Mouse (Mus musculus) ES-E14 (cell line): ENCODE measurements around the gene Ms4a4a. TPM values are rescaled to one million over a fixed set of nuclear protein-coding genes. Genes with fewer than 3 reads are reported as not detected.

Experiments used
- DNase-seq: peaks from one replicate; pipeline ENCODE4 v3.0.0-alpha.2; 2013; ENCODE audit warnings: low read depth, low spot score
- H3K27ac ChIP-seq: 2 replicates; pipeline ENCODE4 v1.5.1; 2012; ENCODE audit warnings: low read depth, mild to moderate bottlenecking, low read length, moderate library complexity, mixed read lengths; ENCODE audit not compliant: poor library complexity, insufficient read depth, severe bottlenecking
- H3K36me3 ChIP-seq: 2 replicates; pipeline ENCODE4 v1.6.1; 2012; ENCODE audit warnings: mild to moderate bottlenecking, low read length, moderate library complexity, mixed read lengths; ENCODE audit not compliant: control insufficient read depth, poor library complexity, insufficient read depth, severe bottlenecking
- H3K4me1 ChIP-seq, 2 experiments: fragments of 150-350 bp in 1 of 2; sonication (generic) in 1 of 2; 2 replicates each; pipeline ENCODE4 v1.6.1; 2012; ENCODE audit warnings: low read length in 2 of 2, mild to moderate bottlenecking in 1 of 2, mixed read lengths in 1 of 2; ENCODE audit not compliant: control insufficient read depth in 2 of 2, insufficient read depth in 2 of 2, poor library complexity in 1 of 2
- H3K4me3 ChIP-seq, 2 experiments: fragments of 150-350 bp in 1 of 2; sonication (generic) in 1 of 2; 2 replicates each; pipeline ENCODE4 v1.5.1; 2012; ENCODE audit warnings: low read length in 2 of 2, low read depth in 1 of 2, mild to moderate bottlenecking in 1 of 2, mixed read lengths in 1 of 2; ENCODE audit not compliant: insufficient read depth in 1 of 2, poor library complexity in 1 of 2, severe bottlenecking in 1 of 2
- H3K9ac ChIP-seq: 2 replicates; pipeline ENCODE4 v1.6.1; 2012; ENCODE audit warnings: low read depth, mild to moderate bottlenecking, low read length, mixed read lengths; ENCODE audit not compliant: poor library complexity, insufficient read depth, severe bottlenecking
- H3K9me3 ChIP-seq: fragments of 150-350 bp; sonication (generic); 2 replicates; pipeline ENCODE4 v1.6.1; 2012; ENCODE audit warnings: low read depth, mild to moderate bottlenecking, low read length; ENCODE audit not compliant: control insufficient read depth, insufficient read depth
- CHD2 ChIP-seq: IDR thresholded peaks from 2 replicates; pipeline ENCODE4 v1.6.1; 2014; ENCODE audit warnings: mild to moderate bottlenecking, low read depth, low read length, inconsistent platforms
- HCFC1 ChIP-seq: IDR thresholded peaks from 2 replicates; pipeline ENCODE4 v1.6.1; 2012; ENCODE audit warnings: low read length, inconsistent platforms, borderline replicate concordance; ENCODE audit not compliant: insufficient read depth
- MAFK ChIP-seq: IDR thresholded peaks from 2 replicates; pipeline ENCODE4 v1.6.1; 2014; ENCODE audit warnings: mild to moderate bottlenecking, low read depth, low read length, inconsistent platforms; ENCODE audit not compliant: insufficient read depth
- ZC3H11A ChIP-seq: IDR thresholded peaks from 2 replicates; pipeline ENCODE4 v1.6.1; 2012; ENCODE audit warnings: low read depth, mild to moderate bottlenecking, inconsistent platforms, low read length, borderline replicate concordance
- ZNF384 ChIP-seq: IDR thresholded peaks from 2 replicates; pipeline ENCODE4 v1.6.1; 2012; ENCODE audit warnings: low read depth, low read length, inconsistent platforms
- in situ Hi-C, 2 experiments: fragments of 600-800 bp; cut with MboI; formaldehyde crosslinking; loops; one replicate each; pipeline ENCODE4 v1.15.1; 2025; ENCODE audit warnings: low sequenced_read_pairs in 2 of 2, inconsistent platforms in 1 of 2; ENCODE audit not compliant: unreplicated experiment in 2 of 2
- total RNA-seq: library from RNA; depleted of rRNA; stranded (reverse); fragments of 300-350 nt; gene quantifications from 2 replicates; pipeline ENCODE4 v1.2.3, GENCODE M21; 2012; rRNA removed

Ms4a4a gene
- total RNA-seq: not detected in 2 replicates

GRCm38 (mm10) chr19:11375273-11375672 lies at the start of gene Ms4a4a:
Gene Ms4a4a (plus strand): TSS chr19:11375523.
- no peaks in the 10 kb centered on the region for H3K9me3 ChIP-seq
- DNase-seq: no peak
- no peaks in the 10 kb centered on the region for H3K4me1 ChIP-seq
- in situ Hi-C loops: no loop called here
- no peak for TF ChIP-seq ZC3H11A
- no peak for TF ChIP-seq HCFC1
- TF ChIP-seq ZNF384: no peak
- no peak for TF ChIP-seq CHD2
- no peak for TF ChIP-seq MAFK
- H3K27ac ChIP-seq: no peak within 1 kb of the TSS
- H3K36me3 ChIP-seq: no peaks in the 10 kb centered on the region
- H3K4me3 ChIP-seq: no peak within 1 kb of the TSS
- no peak within 1 kb of the TSS for H3K9ac ChIP-seq

- in situ Hi-C loops: no loop called here
- H3K4me1 ChIP-seq: no peaks in the 10 kb centered on the region
Measured at GRCm38 (mm10) chr19:11335932-11336331, 39.4 kb upstream of the Ms4a4a start, which contains the start of gene Ms4a7. Gene Ms4a7 (minus strand): TSS chr19:11336146.

DNA sequence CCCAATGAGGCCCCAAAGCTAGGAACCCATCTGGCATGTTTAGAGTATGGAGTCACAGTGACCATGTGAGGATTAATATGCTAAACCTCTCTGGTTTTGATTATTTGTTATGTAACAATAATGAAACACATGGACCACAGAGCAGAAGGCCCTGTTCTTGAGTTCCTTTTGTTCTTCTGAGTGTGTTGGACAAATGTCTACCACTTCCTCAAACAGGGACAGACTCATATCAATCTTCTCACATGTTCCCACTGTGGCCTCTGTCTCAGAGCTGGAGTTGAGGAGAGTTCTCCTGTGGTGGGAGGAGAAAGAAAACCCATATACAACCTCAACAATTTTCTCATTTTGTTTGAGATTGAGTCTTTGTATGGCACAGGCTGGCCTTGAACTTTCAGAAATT lies 32.2 kb upstream of the Ms4a4a start:
- Histone ChIP-seq H3K9me3 (no peaks in the 10 kb centered on the region), H3K36me3 (no peaks in the 10 kb centered on the region), H3K9ac (no peak overlapping the region), H3K4me3 (no peak overlapping the region), H3K27ac (no peak overlapping the region), H3K4me1 (no peaks in the 10 kb centered on the region)
- in situ Hi-C loops: loop anchor here in 1 of 2 experiments (10.0 kb wide), 1 partner anchor 158 kb away; no protein-coding TSS in a partner anchor
- TF ChIP-seq MAFK: no peak
- no peak for TF ChIP-seq ZNF384
- TF ChIP-seq HCFC1: no peak
- no peak for TF ChIP-seq CHD2
- no peak for TF ChIP-seq ZC3H11A
- DNase-seq: no peak

More at GRCm38 (mm10) chr19:11335932-11336331, 39.4 kb upstream of the Ms4a4a start, which contains the start of gene Ms4a7:
- no peak within 1 kb of the TSS for H3K27ac ChIP-seq
- H3K9ac ChIP-seq: no peak within 1 kb of the TSS
- no peaks in the 10 kb centered on the region for H3K9me3 ChIP-seq
- DNase-seq: no peak
- H3K4me3 ChIP-seq: no peak within 1 kb of the TSS
- TF ChIP-seq MAFK (no peak), HCFC1 (no peak), ZNF384 (no peak)
- no peaks in the 10 kb centered on the region for H3K36me3 ChIP-seq

DNA sequence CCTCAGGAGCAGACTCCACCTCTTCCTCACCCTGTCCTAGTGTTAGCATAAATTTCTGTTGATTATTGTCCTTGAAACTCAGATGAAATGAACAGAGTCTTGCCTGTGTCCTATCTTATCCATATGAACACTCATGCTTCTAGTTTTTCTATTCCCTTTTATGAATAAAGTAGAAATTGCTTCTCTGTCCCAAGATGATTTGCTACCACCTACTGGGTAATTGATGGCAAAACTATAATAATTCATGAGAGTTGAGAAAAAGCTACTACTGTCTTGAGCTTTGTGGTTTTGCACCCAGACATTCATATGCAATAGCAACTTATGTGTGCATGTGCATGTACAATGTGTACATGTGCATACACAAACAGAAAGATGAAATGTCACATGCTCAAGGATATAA lies 31.3 kb upstream of the Ms4a4a start:
- Histone ChIP-seq H3K4me3 (no peak overlapping the region), H3K4me1 (no peaks in the 10 kb centered on the region), H3K27ac (no peak overlapping the region), H3K36me3 (no peaks in the 10 kb centered on the region), H3K9ac (no peak overlapping the region), H3K9me3 (no peaks in the 10 kb centered on the region)
- DNase-seq: no peak
- in situ Hi-C loops: loop anchor here in 1 of 2 experiments (10.0 kb wide), 1 partner anchor 159 kb away; no protein-coding TSS in a partner anchor
- no peak for TF ChIP-seq HCFC1
- TF ChIP-seq CHD2: no peak
- TF ChIP-seq ZC3H11A: no peak
- TF ChIP-seq MAFK: no peak
- TF ChIP-seq ZNF384: no peak

DNA sequence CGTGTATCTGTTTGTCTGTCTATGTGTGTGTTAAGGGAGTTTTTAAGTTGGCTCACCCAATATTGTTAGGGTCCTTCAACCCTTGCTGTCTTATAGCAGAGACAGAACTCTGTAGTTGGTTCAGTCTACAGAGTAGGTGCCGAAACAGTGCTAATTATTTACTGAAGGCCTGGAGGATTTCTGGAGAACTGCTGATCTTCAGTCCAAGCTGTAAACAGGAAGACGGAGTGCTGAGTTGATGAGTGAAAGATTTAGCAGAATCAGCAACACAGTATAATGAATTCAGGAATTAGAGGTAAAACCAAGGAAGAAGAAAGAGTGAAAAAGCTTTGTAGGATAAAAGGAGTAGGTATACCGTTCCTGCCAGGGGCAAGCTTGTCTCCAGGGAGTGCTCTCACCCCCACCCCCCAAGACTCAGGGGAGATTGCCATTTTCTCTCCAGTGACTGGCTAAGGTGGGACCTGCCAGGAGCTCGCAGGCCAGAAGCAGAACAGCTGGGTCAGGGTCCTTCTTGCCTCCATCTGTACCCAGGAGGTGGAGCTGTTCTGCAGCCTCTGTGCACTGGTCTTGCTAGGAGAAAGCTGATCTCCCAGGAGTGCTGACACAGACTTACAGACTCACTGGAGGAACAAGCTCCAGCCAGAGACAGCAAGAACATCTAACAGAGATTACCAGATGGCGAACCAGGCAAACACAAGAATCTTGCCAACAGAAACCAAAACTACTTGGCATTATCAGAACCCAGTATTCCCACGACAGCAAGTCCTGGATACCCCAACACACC lies 25.4 kb upstream of the Ms4a4a start:
- Histone ChIP-seq H3K4me1 (no peaks in the 10 kb centered on the region), H3K9ac (no peak overlapping the region), H3K4me3 (no peak overlapping the region), H3K27ac (no peak overlapping the region), H3K9me3 (no peaks in the 10 kb centered on the region), H3K36me3 (no peaks in the 10 kb centered on the region)
- peak; percentile 6 for DNase-seq
- TF ChIP-seq CHD2 (no peak), ZC3H11A (no peak), MAFK (no peak), HCFC1 (no peak), ZNF384 (no peak)
- in situ Hi-C loops: loop anchor here in 1 of 2 experiments (10.0 kb wide), 1 partner anchor 165 kb away; no protein-coding TSS in a partner anchor
